Mouse (Mus musculus): ENCODE results near the gene Tmem255a.

Gene Tmem255a

DNA sequence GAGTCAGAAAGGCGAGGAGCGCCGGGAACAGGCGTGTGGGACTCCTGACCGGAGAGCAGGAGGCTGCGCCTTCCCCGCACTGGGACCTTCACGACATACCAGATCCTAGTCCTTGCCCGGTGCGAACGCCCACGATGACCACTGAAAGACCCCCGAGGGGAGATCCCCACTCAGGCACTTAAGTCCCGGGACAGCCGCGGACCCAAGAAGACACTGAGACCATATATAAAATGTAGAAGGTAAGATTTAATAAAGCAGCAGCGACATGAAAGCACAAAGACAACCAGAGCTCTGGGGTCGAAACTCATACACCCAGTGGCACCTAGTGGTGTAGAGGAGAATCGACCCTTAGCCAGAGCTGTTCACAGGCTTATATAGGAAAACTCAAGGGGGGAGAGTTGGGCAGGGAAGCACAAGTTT lies 72.3 kb downstream of the Tmem255a start:
- intact Hi-C loops (cut with DNase I) = loop anchor here (5.0 to 10.0 kb wide), 2 partner anchors 95 to 118 kb away; partner anchors contain the start of gene Rhox11

DNA sequence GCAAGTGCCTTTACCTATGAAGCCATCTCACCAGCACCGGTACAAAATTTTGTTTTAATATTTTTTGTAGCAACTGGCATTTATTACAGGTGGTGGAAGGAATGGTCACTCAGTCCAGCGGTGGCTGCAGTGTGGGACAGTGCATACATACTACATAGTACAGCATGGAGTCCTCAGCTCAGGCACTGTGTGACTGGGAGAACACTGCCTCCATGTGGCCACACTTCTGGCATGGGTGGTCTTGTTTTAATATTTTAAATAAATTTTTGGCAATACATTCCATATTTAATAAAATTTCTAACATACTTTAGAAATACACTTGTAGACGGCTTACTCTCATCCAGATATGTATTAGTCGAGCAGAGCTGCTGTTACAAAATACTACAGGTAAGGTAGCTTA lies 85.6 kb downstream of the Tmem255a start:
- intact Hi-C loops (cut with DNase I) = no loop called here

DNA sequence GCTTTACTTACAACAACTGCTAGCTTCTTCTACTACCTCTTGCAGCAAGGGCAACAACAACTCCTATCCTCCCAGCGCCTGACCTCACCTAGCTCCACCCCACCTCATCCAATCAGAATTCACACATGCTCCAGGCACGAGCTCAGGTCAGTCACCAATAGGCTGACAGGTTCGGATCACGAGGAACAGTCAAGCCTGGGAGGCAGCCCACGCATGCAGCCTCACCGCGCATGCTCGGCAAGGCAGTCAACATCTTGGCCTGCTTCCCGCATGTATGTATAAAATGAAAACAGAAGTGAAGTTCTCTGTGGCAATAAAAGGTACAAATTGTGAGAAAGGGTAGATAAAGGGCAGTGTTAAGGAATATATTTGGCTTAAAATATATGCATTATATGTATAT lies 86.2 kb downstream of the Tmem255a start:
- intact Hi-C loops (cut with DNase I) = no loop called here

DNA sequence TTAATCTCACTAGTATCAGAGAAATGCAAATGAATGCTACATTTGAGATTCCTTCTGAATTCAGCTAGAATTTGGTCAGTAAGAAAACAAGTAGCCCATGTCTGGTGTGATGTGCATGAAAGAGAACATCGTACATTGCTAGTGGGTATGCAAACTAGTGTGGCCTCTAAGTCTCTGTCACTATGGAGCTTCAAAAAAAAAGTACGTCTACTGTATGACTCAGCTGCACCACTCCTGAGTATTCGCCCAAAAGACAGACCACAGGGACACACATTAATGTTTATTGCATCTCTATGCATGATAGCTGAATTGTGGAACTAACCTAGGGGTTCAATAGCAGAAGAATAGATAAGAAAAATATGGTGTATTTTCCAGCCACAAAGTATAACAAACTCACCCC lies 86.9 kb downstream of the Tmem255a start:
- intact Hi-C loops (cut with DNase I) = no loop called here

DNA sequence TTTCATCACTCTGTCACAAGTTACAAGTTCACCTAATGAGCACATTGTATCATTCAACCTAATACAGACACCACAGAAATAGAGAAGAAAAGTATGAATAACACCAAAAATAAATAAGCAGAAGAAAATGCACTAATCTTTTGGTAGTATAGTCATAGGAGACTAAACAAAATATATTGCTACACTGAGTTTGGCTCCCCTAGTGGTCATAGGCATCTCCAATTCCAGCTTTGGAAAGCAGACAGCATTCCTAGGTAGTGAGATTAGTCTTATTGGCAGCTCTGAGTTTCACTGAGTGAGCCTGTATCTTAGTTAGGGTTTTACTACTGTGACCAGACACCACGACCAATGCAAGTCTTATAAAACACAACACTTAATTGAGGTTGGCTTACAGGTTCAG lies 93.1 kb downstream of the Tmem255a start:
- intact Hi-C loops (cut with DNase I) = no loop called here

Small RNA genes within 50 kb of the gene (microRNA-seq; reads per million reads assigned to microRNA genes)
- gene Mir3110 = 0 to 0.12 reads per million in 2 experiments

Measured in adrenal gland (tissue).